Mouse (Mus musculus) kidney, adult 2 months (tissue): Measurements from ENCODE around the gene Dapk1.

Experiments used
- CTCF ChIP-seq: fragments of 200-500 bp; conservative IDR thresholded peaks from 2 replicates; pipeline ENCODE4 v1.5.1; 2011; ENCODE audit warnings: low read depth, mild to moderate bottlenecking, control low read depth, low read length, moderate library complexity, mixed read lengths; ENCODE audit not compliant: insufficient read depth, insufficient read length
- POLR2A ChIP-seq: fragments of 200-500 bp; IDR thresholded peaks from one replicate; pipeline ENCODE4 v1.6.1; 2011; ENCODE audit warnings: low read depth, low read length, control low read depth

- no peak for TF ChIP-seq POLR2A
- no peak for TF ChIP-seq CTCF
Observed at GRCm38 (mm10) chr13:60608411-60609046, 6.8 kb downstream of the Dapk1 start.
